Mouse (Mus musculus) midbrain, embryonic 16.5 days (tissue): ENCODE data around the gene Gm47955. TPM values are rescaled to one million over a fixed set of nuclear protein-coding genes. Genes with fewer than 3 reads are reported as not detected.
"Not testable (repeated sequence)": the region's sequence is repeated elsewhere in the genome, so short reads cannot be mapped to it uniquely, and the experiment has no call there.

Source experiments
- ATAC-seq: fragments of 200-750 bp; cut with Nextera tagmentation; 2 replicates; pipeline ENCODE4 v1.8.0; 2017; ENCODE audit warnings: moderate TSS enrichment
- H3K27ac ChIP-seq: fragments of 300-500 bp; sonication (generic); 2 replicates; pipeline ENCODE4 v1.5.1; 2014; ENCODE audit warnings: mild to moderate bottlenecking, low read length, mixed read lengths
- H3K27me3 ChIP-seq: fragments of 300-500 bp; sonication (generic); 2 replicates; pipeline ENCODE4 v1.6.1; 2014; ENCODE audit warnings: low read depth, low read length, mixed read lengths; ENCODE audit not compliant: control insufficient read depth, insufficient read depth
- H3K36me3 ChIP-seq: fragments of 300-500 bp; sonication (generic); 2 replicates; pipeline ENCODE4 v1.6.1; 2014; ENCODE audit warnings: mild to moderate bottlenecking, low read length, moderate library complexity, mixed read lengths; ENCODE audit not compliant: control insufficient read depth, insufficient read depth
- H3K4me1 ChIP-seq: fragments of 300-500 bp; sonication (generic); 2 replicates; pipeline ENCODE4 v1.6.1; 2014; ENCODE audit warnings: mild to moderate bottlenecking, low read length, mixed read lengths; ENCODE audit not compliant: control insufficient read depth, insufficient read depth
- H3K4me2 ChIP-seq: fragments of 300-500 bp; sonication (generic); 2 replicates; pipeline ENCODE4 v1.6.1; 2014; ENCODE audit warnings: mild to moderate bottlenecking, low read length, mixed read lengths
- H3K4me3 ChIP-seq: fragments of 300-500 bp; sonication (generic); 2 replicates; pipeline ENCODE4 v1.5.1; 2014; ENCODE audit warnings: low read depth, mild to moderate bottlenecking, low read length, moderate library complexity, mixed read lengths
- H3K9ac ChIP-seq: fragments of 300-500 bp; sonication (generic); 2 replicates; pipeline ENCODE4 v1.6.1; 2014; ENCODE audit warnings: low read depth, low read length, mixed read lengths
- H3K9me3 ChIP-seq: fragments of 300-500 bp; sonication (generic); replicated peaks from 2 replicates; pipeline ENCODE4 v1.6.1; 2014; ENCODE audit warnings: mild to moderate bottlenecking, low read length, mixed read lengths; ENCODE audit not compliant: control insufficient read depth, poor library complexity, severe bottlenecking
- WGBS: fragments of 180-500 bp; shearing (Covaris S2); extraction: QIAGEN DNeasy Blood & Tissue Kit; methylation state at CpG from one replicate; pipeline ENCODE4 v1.1.7; 2014; 5-methylcytosine and 5-hydroxymethylcytosine counted together
- polyA plus RNA-seq: library from polyadenylated mRNA; unstranded; fragments of >200 nt; fragmentation: Nextera tagmentation; extraction: Ambion mirVana; gene quantifications from 2 replicates; pipeline ENCODE4 v1.2.1, GENCODE M21; 2015

Gm47955 gene
- polyA plus RNA-seq: not detected in 2 replicates

- H3K9me3 ChIP-seq: no peaks in the 10 kb centered on the region
- H3K4me2 ChIP-seq: no peak within 1 kb of the TSS
- no peak within 1 kb of the TSS for H3K4me3 ChIP-seq
- WGBS: 92% methylated on average over 11 of the region's 11 CpGs
- no peaks in the 10 kb centered on the region for H3K36me3 ChIP-seq
- no peak within 1 kb of the TSS for H3K9ac ChIP-seq
- ATAC-seq: no peak
- no peaks in the 10 kb centered on the region for H3K4me1 ChIP-seq
- H3K27me3 ChIP-seq: no peaks in the 10 kb centered on the region
- no peak within 1 kb of the TSS for H3K27ac ChIP-seq
Measured at GRCm38 (mm10) chr1:82959870-82960385, at the start of gene Gm47955. Gene Gm47955, plus strand, starts transcription at chr1:82960286.

- no peaks in the 10 kb centered on the region for H3K36me3 ChIP-seq
- H3K9ac ChIP-seq: no peak within 1 kb of the TSS
- 93% methylated on average over 3 of the region's 3 CpGs for WGBS
- H3K27me3 ChIP-seq: no peaks in the 10 kb centered on the region
- no peaks in the 10 kb centered on the region for H3K9me3 ChIP-seq
- no peak for ATAC-seq
- H3K27ac ChIP-seq: no peak within 1 kb of the TSS
- H3K4me3 ChIP-seq: no peak within 1 kb of the TSS
- H3K4me2 ChIP-seq: no peak within 1 kb of the TSS
- H3K4me1 ChIP-seq: no peaks in the 10 kb centered on the region
Measured at GRCm38 (mm10) chr1:82913025-82913424, 47.1 kb upstream of the Gm47955 start, which contains the start of gene A030005L19Rik. Gene A030005L19Rik, plus strand, starts transcription at chr1:82913325.

DNA sequence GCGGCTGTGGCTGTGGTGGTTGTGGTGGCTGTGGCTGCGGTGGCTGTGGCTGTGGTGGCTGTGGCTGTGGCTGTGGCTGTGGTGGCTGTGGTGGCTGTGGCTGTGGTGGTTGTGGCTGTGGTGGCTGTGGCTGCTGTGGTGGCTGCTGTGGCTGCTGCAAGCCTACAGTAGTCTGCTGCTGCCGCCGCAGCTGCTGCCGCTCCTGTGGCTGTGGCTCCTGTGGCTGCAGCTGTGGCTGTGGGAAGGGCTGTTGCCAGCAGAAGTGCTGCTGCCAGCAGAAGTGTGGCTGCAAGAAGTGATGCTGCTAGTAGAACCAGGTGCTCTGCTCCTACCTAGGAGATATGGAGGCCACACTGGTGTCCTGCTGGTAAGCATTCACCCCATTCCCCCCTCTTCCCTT, 46.7 kb upstream of the Gm47955 start:
- H3K36me3 ChIP-seq, H3K4me1 ChIP-seq, H3K27ac ChIP-seq, ATAC-seq, H3K9me3 ChIP-seq, H3K9ac ChIP-seq, H3K27me3 ChIP-seq, H3K4me3 ChIP-seq, H3K4me2 ChIP-seq: not testable (repeated sequence)
- WGBS: 96% methylated on average over 5 of the region's 5 CpGs

GRCm38 (mm10) chr1:82924650-82925049, 35.4 kb upstream of the Gm47955 start, which contains the start of gene A030014E15Rik:
Gene A030014E15Rik, plus strand, starts transcription at chr1:82924917.
- no peak within 1 kb of the TSS for H3K9ac ChIP-seq
- no peak within 1 kb of the TSS for H3K4me3 ChIP-seq
- no peaks in the 10 kb centered on the region for H3K36me3 ChIP-seq
- WGBS: 91% methylated on average over 6 of the region's 6 CpGs
- H3K4me2 ChIP-seq: no peak within 1 kb of the TSS
- no peaks in the 10 kb centered on the region for H3K9me3 ChIP-seq
- H3K27me3 ChIP-seq: no peaks in the 10 kb centered on the region
- no peaks in the 10 kb centered on the region for H3K4me1 ChIP-seq
- no peak for ATAC-seq
- no peak within 1 kb of the TSS for H3K27ac ChIP-seq

GRCm38 (mm10) chr1:82930558-82930957, 29.5 kb upstream of the Gm47955 start:
- H3K27me3 ChIP-seq, H3K27ac ChIP-seq, ATAC-seq, H3K4me3 ChIP-seq, H3K36me3 ChIP-seq, H3K4me2 ChIP-seq, H3K9ac ChIP-seq, H3K4me1 ChIP-seq, H3K9me3 ChIP-seq: not testable (repeated sequence)
- 87% methylated on average over 3 of the region's 3 CpGs for WGBS

DNA sequence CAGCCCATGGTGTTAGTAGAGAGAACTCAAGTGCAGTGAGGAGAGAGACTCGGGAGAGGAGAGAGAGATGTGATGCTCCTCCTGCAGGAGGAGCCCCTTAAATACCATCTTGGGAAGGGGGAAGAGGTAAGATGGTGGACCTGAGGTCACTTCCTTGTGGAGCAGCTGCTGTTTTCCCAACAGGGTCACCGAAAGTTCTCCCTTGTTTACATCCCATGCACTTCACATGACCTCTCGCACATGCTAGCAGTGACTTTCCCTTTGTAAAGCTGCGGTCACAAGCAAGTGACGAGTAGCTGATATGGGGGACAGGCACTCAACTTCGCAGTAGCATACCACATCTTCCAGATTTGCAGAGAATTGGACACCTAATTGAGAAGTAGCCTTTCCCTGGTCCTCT, 28.8 kb upstream of the Gm47955 start, which contains the start of gene Gm6217:
Gene Gm6217 (minus strand): TSS at position 74 of the 400 bp plus-strand sequence.
- H3K9me3 ChIP-seq, H3K27ac ChIP-seq, H3K4me2 ChIP-seq, H3K4me3 ChIP-seq, H3K4me1 ChIP-seq, H3K9ac ChIP-seq, H3K36me3 ChIP-seq, H3K27me3 ChIP-seq, ATAC-seq: not testable (repeated sequence)
- no CpG with 5 or more reads among the region's 6 CpGs for WGBS

- Histone ChIP-seq H3K4me3 (no peak overlapping the region), H3K4me1 (no peaks in the 10 kb centered on the region), H3K27ac (no peak overlapping the region), H3K4me2 (no peak overlapping the region), H3K27me3 (no peaks in the 10 kb centered on the region), H3K9ac (no peak overlapping the region), H3K36me3 (no peaks in the 10 kb centered on the region), H3K9me3 (no peaks in the 10 kb centered on the region)
- WGBS: 97% methylated on average over 5 of the region's 5 CpGs
- ATAC-seq: no peak
Measured at GRCm38 (mm10) chr1:82938666-82939065, 21.4 kb upstream of the Gm47955 start.

DNA sequence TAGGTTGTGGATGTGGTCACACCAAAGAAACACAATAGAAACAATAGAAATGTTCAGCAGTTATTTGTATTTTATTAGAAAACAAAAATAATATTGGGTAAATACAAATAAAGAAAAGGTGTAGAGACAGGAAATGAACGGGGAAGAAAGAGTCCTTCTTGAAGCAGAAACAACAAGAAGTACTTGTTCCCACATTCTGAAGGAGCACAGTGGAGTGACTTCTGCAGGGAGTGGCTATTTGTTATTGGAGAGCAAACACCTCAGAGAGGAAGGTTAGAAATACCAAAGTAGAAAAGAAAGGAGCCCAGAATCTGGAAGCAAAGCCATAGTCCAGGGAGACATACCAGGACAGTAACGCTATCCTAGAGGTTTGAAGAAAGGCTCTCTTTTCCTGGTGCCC, 17.6 kb upstream of the Gm47955 start:
- not testable (repeated sequence) for H3K27ac ChIP-seq, H3K4me1 ChIP-seq, H3K27me3 ChIP-seq, H3K9me3 ChIP-seq, H3K9ac ChIP-seq, H3K4me3 ChIP-seq, H3K36me3 ChIP-seq, H3K4me2 ChIP-seq, ATAC-seq
- 80% methylated on average over 1 of the region's 2 CpGs for WGBS

DNA sequence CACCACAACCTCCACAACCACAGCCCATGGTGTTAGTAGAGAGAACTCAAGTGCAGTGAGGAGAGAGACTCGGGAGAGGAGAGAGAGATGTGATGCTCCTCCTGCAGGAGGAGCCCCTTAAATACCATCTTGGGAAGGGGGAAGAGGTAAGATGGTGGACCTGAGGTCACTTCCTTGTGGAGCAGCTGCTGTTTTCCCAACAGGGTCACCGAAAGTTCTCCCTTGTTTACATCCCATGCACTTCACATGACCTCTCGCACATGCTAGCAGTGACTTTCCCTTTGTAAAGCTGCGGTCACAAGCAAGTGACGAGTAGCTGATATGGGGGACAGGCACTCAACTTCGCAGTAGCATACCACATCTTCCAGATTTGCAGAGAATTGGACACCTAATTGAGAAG, 16.8 kb upstream of the Gm47955 start, which contains the start of gene A030003K21Rik:
Gene A030003K21Rik (minus strand): TSS at position 94 of the 400 bp plus-strand sequence.
- WGBS: no CpG with 5 or more reads among the region's 6 CpGs
- H3K36me3 ChIP-seq, H3K4me3 ChIP-seq, H3K4me1 ChIP-seq, ATAC-seq, H3K27me3 ChIP-seq, H3K9me3 ChIP-seq, H3K9ac ChIP-seq, H3K4me2 ChIP-seq, H3K27ac ChIP-seq: not testable (repeated sequence)
